Mouse (Mus musculus) intestine, embryonic 14.5 days (tissue): ENCODE measurements around the gene Gm11937. TPM values are rescaled to one million over a fixed set of nuclear protein-coding genes. Genes with fewer than 3 reads are reported as not detected.
A peak's percentile ranks its signal among the peaks of the same experiment; 100 is the strongest.
"Not testable (repeated sequence)": the region's sequence is repeated elsewhere in the genome, so short reads cannot be mapped to it uniquely, and the experiment has no call there.

Experiments used
- ATAC-seq: fragments of 200-750 bp; cut with Nextera tagmentation; replicated peaks from 2 replicates; pipeline ENCODE4 v1.8.0; 2017; ENCODE audit warnings: low read depth, moderate number of reproducible peaks, moderate TSS enrichment, moderate library complexity; ENCODE audit not compliant: low FRiP score, low TSS enrichment
- DNase-seq: peaks from one replicate; pipeline ENCODE4 v3.0.0-alpha.2; 2018; ENCODE audit warnings: low spot score
- H3K27ac ChIP-seq: fragments of 300-500 bp; sonication (generic); 2 replicates; pipeline ENCODE4 v1.5.1; 2014; ENCODE audit warnings: low read depth, mild to moderate bottlenecking, control low read depth
- H3K27me3 ChIP-seq: fragments of 300-500 bp; sonication (generic); replicated peaks from 2 replicates; pipeline ENCODE4 v1.6.1; 2014; ENCODE audit warnings: low read length, control low read depth; ENCODE audit not compliant: control insufficient read depth, insufficient read depth
- H3K36me3 ChIP-seq: fragments of 300-500 bp; sonication (generic); 2 replicates; pipeline ENCODE4 v1.6.1; 2014; ENCODE audit warnings: low read length, control low read depth; ENCODE audit not compliant: control insufficient read depth, insufficient read depth
- H3K4me1 ChIP-seq: fragments of 300-500 bp; sonication (generic); replicated peaks from 2 replicates; pipeline ENCODE4 v1.6.1; 2014; ENCODE audit warnings: low read length, control low read depth, mixed read lengths; ENCODE audit not compliant: control insufficient read depth, insufficient read depth
- H3K4me2 ChIP-seq: fragments of 300-500 bp; sonication (generic); 2 replicates; pipeline ENCODE4 v1.6.1; 2014; ENCODE audit warnings: low read length
- H3K4me3 ChIP-seq: fragments of 300-500 bp; sonication (generic); 2 replicates; pipeline ENCODE4 v1.5.1; 2014; ENCODE audit warnings: low read depth, low read length, control low read depth, mixed read lengths
- H3K9ac ChIP-seq: fragments of 300-500 bp; sonication (generic); 2 replicates; pipeline ENCODE4 v1.6.1; 2014; ENCODE audit warnings: mild to moderate bottlenecking, low read length
- H3K9me3 ChIP-seq: fragments of 300-500 bp; sonication (generic); 2 replicates; pipeline ENCODE4 v1.6.1; 2016; ENCODE audit warnings: low read length, control low read depth; ENCODE audit not compliant: control insufficient read depth
- WGBS: fragments of 180-500 bp; shearing (Covaris S2); extraction: QIAGEN DNeasy Blood & Tissue Kit; methylation state at CpG from one replicate; pipeline ENCODE4 v1.1.7; 2014; 5-methylcytosine and 5-hydroxymethylcytosine counted together
- polyA plus RNA-seq: library from polyadenylated mRNA; unstranded; fragments of >200 nt; fragmentation: Nextera tagmentation; extraction: Ambion mirVana; gene quantifications from 2 replicates; pipeline ENCODE4 v1.2.1, GENCODE M21; 2014

The Gm11937 gene
- polyA plus RNA-seq, 1 experiment from 2014 or later: not detected

GRCm38 (mm10) chr11:99597742-99598141 lies 12.2 kb downstream of the Gm11937 start, which contains the start of gene Krtap9-3:
Gene Krtap9-3, minus strand, starts transcription at chr11:99598105.
- not testable (repeated sequence) for H3K4me1 ChIP-seq, ATAC-seq, H3K9me3 ChIP-seq, H3K4me2 ChIP-seq, H3K27ac ChIP-seq, H3K27me3 ChIP-seq, H3K4me3 ChIP-seq, H3K9ac ChIP-seq, H3K36me3 ChIP-seq, DNase-seq
- 80% methylated on average over 6 of the region's 6 CpGs for WGBS

DNA sequence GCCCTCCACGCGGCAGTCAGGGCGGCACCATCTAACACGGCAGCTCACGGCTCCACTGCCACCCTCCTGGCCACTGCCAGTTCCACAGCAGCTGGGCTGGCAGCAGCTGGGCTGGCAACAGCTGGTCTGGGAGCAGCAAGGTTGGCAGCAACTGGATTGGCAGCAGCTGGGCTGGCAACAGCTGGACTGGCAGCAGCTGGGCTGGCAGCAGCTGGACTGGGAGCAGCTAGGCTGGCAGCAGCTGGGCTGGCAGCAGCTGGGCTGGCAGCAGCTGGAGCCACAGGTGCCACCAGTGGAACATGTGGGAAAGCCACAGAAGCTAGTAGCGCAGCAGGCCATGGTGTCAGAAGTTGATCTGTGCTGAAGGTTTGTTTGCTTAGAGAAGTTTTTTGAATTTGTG lies 19.0 kb downstream of the Gm11937 start, which contains the start of gene Krtap1-3:
TSS of gene Krtap1-3 (minus strand) at position 359 of the 400 bp plus-strand sequence.
- H3K9ac ChIP-seq: no peak within 1 kb of the TSS
- 82% methylated on average over 6 of the region's 6 CpGs for WGBS
- no peak within 1 kb of the TSS for H3K27ac ChIP-seq
- no peaks in the 10 kb centered on the region for H3K9me3 ChIP-seq
- DNase-seq (no peak), ATAC-seq (no peak)
- no peaks in the 10 kb centered on the region for H3K36me3 ChIP-seq
- no peak within 1 kb of the TSS for H3K4me3 ChIP-seq
- no peaks in the 10 kb centered on the region for H3K4me1 ChIP-seq
- H3K4me2 ChIP-seq: no peak within 1 kb of the TSS
- H3K27me3 ChIP-seq: no peaks in the 10 kb centered on the region

DNA sequence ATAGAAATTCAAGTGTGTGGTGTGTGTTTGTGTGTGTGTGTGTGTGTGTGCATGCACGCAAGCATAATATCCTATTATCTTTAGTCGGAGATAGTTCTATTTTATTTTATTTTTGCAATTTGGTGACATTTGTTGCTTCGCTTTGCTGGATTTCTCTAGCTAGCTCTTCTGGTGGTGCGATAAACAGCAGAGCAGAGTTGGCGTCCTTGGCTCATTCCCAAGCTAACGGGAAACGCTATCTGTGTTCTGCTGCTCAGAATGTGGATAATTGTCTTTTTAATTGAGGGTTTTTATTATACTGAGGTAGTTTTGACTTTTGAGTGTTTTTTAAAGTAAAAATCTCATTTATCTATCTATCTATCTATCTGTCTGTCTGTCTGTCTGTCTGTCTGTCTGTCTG lies 24.9 kb downstream of the Gm11937 start:
- H3K4me3 ChIP-seq: no peak overlapping the region
- no peaks in the 10 kb centered on the region for H3K9me3 ChIP-seq
- H3K27me3 ChIP-seq: no peaks in the 10 kb centered on the region
- DNase-seq (no peak), ATAC-seq (no peak)
- H3K36me3 ChIP-seq: no peaks in the 10 kb centered on the region
- H3K9ac ChIP-seq: no peak overlapping the region
- H3K4me1 ChIP-seq: no peaks in the 10 kb centered on the region
- H3K27ac ChIP-seq: no peak overlapping the region
- WGBS: 85% methylated on average over 7 of the region's 7 CpGs
- H3K4me2 ChIP-seq: no peak overlapping the region

GRCm38 (mm10) chr11:99583245-99583704 lies 26.7 kb downstream of the Gm11937 start, which contains the start of gene Krtap1-4:
Gene Krtap1-4, minus strand, starts transcription at chr11:99583654.
- no peaks in the 10 kb centered on the region for H3K4me1 ChIP-seq
- no peak for ATAC-seq
- no peak for DNase-seq
- 74% methylated on average over 5 of the region's 5 CpGs for WGBS
- no peaks in the 10 kb centered on the region for H3K36me3 ChIP-seq
- H3K27ac ChIP-seq: no peak within 1 kb of the TSS
- no peak within 1 kb of the TSS for H3K4me3 ChIP-seq
- H3K4me2 ChIP-seq: no peak within 1 kb of the TSS
- H3K9me3 ChIP-seq: no peaks in the 10 kb centered on the region
- no peak within 1 kb of the TSS for H3K9ac ChIP-seq
- no peaks in the 10 kb centered on the region for H3K27me3 ChIP-seq

DNA sequence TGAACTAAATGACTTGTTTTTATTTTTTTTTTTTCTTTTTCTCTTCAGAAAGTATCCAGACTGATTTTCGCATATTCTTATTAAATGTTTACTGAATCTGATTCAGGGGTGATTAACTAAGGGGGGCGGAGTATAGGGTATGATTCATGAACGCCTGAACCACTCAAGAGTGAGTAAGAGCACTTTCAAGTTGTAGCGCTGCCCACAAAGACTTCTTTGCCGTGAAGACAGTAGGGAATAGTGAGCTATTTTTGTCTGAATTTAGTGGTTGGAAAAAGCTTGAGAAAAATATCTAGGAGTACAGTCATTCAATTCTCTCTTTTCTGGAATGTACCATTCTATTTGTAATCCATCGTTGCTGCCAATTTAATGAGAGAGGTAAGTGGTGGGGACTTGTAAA lies 28.4 kb downstream of the Gm11937 start:
- ATAC-seq (no peak), DNase-seq (no peak)
- Histone ChIP-seq H3K9ac (no peak overlapping the region), H3K4me2 (no peak overlapping the region), H3K4me1 (no peaks in the 10 kb centered on the region), H3K27ac (no peak overlapping the region), H3K36me3 (no peaks in the 10 kb centered on the region), H3K27me3 (no peaks in the 10 kb centered on the region), H3K4me3 (no peak overlapping the region), H3K9me3 (no peaks in the 10 kb centered on the region)
- WGBS: 85% methylated on average over 6 of the region's 6 CpGs

DNA sequence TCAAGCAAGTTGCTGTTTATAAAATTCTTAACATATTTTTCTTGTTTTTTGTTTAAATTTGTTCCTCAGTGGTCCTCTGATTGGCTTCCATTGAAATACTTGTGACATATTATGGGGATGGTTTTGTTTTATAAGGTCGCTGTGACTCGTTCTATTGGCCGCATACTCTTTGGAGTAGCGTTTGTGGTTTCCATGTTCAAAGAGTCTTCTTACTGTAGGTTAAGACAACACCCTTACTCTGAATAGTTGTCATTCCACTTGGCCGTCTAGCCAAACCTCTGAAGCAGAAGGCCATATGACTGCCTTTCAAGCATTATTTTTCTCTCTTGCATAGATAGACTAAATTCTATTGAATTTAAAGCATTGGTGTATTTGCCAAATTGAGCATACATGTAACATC lies 28.9 kb downstream of the Gm11937 start:
- H3K9ac ChIP-seq: no peak overlapping the region
- H3K4me2 ChIP-seq: no peak overlapping the region
- H3K27me3 ChIP-seq: no peaks in the 10 kb centered on the region
- WGBS: 92% methylated on average over 5 of the region's 5 CpGs
- no peaks in the 10 kb centered on the region for H3K4me1 ChIP-seq
- DNase-seq (no peak), ATAC-seq (no peak)
- H3K27ac ChIP-seq: no peak overlapping the region
- H3K36me3 ChIP-seq: no peaks in the 10 kb centered on the region
- H3K4me3 ChIP-seq: no peak overlapping the region
- H3K9me3 ChIP-seq: no peaks in the 10 kb centered on the region

DNA sequence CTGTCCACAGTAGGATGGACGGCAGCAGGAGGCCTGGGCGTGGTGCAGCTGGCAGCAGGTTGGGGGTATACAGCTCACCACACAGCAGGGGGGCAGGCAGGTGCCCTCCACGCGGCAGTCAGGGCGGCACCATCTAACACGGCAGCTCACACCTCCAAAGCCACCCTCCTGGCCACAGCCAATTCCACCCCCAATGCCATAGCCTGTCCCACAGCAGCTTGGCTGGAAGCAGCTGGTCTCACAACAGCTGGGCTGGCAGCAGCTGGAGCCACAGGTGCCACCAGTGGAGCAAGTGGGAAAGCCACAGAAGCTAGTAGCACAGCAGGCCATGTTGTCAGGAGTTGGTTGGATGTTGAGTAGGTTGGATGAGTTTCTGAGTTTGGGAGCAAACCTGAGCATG lies 29.4 kb downstream of the Gm11937 start, which contains the start of gene Krtap1-5:
TSS of gene Krtap1-5 (minus strand) at position 381 of the 400 bp plus-strand sequence.
- H3K4me3 ChIP-seq: no peak within 1 kb of the TSS
- ATAC-seq: no peak
- no peak within 1 kb of the TSS for H3K4me2 ChIP-seq
- WGBS: 85% methylated on average over 6 of the region's 6 CpGs
- no peaks in the 10 kb centered on the region for H3K36me3 ChIP-seq
- H3K9ac ChIP-seq: no peak within 1 kb of the TSS
- no peak within 1 kb of the TSS for H3K27ac ChIP-seq
- H3K9me3 ChIP-seq: no peaks in the 10 kb centered on the region
- DNase-seq: no peak
- no peaks in the 10 kb centered on the region for H3K4me1 ChIP-seq
- no peaks in the 10 kb centered on the region for H3K27me3 ChIP-seq

GRCm38 (mm10) chr11:99574106-99574505 lies 35.9 kb downstream of the Gm11937 start:
- Histone ChIP-seq H3K9ac (no peak overlapping the region), H3K4me2 (peak overlapping the region; percentile 28), H3K4me1 (no peaks in the 10 kb centered on the region), H3K36me3 (no peaks in the 10 kb centered on the region), H3K4me3 (no peak overlapping the region), H3K27ac (no peak overlapping the region), H3K27me3 (no peaks in the 10 kb centered on the region), H3K9me3 (no peaks in the 10 kb centered on the region)
- no peak for ATAC-seq
- WGBS: 2% methylated on average over 7 of the region's 7 CpGs
- DNase-seq: peak; percentile 84

DNA sequence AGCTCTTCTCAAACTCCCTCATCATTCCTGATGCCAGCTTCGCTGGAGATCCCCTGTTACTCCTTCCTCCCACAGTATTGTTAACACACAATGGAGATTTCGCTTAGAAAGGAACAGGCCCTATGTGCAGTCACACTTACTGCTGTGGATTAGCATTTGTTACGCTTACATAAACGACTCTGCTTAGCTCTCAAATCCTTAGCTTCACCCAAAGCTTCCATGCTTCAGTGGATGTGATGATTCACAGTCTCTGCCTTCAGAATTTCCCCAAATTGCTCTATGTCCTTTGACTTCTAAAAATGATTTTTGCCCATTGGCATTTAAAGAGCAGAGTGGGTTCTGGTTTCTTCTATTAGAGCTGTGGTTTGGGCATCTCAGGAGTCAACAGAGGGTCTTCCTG lies 36.8 kb downstream of the Gm11937 start:
- 64% methylated on average over 4 of the region's 4 CpGs for WGBS
- Histone ChIP-seq H3K4me3 (no peak overlapping the region), H3K9ac (no peak overlapping the region), H3K4me2 (no peak overlapping the region), H3K36me3 (no peaks in the 10 kb centered on the region), H3K27me3 (no peaks in the 10 kb centered on the region), H3K4me1 (no peaks in the 10 kb centered on the region), H3K9me3 (no peaks in the 10 kb centered on the region), H3K27ac (no peak overlapping the region)
- no peak for DNase-seq
- ATAC-seq: no peak
